Mouse (Mus musculus) G1E (cell line): ENCODE measurements around the gene Armcx1. TPM values are rescaled to one million over a fixed set of nuclear protein-coding genes. Genes with fewer than 3 reads are reported as not detected.
"Not testable (repeated sequence)": the region's sequence is repeated elsewhere in the genome, so short reads cannot be mapped to it uniquely, and the experiment has no call there.

Source experiments
- ATAC-seq: 2 replicates; pipeline ENCODE4 v1.8.0; 2016; ENCODE audit warnings: mild to moderate bottlenecking; ENCODE audit not compliant: insufficient number of reproducible peaks, poor library complexity, low FRiP score, severe bottlenecking; ENCODE audit errors: extremely low read depth
- DNase-seq: peaks from one replicate; pipeline ENCODE4 v3.0.0; 2012; ENCODE audit warnings: low spot score
- H3K27me3 ChIP-seq: 2 replicates; pipeline ENCODE4 v1.6.1; 2012; ENCODE audit warnings: mild to moderate bottlenecking, low read length, inconsistent platforms; ENCODE audit not compliant: insufficient read depth
- H3K36me3 ChIP-seq: replicated peaks from 2 replicates; pipeline ENCODE3; 2012; ENCODE audit warnings: mild to moderate bottlenecking, inconsistent platforms
- H3K4me1 ChIP-seq: 2 replicates; pipeline ENCODE4 v1.6.1; 2012; ENCODE audit warnings: low read depth, low read length, inconsistent platforms, mixed read lengths; ENCODE audit not compliant: insufficient read depth
- H3K4me3 ChIP-seq: 2 replicates; pipeline ENCODE4 v1.5.1; 2012; ENCODE audit warnings: low read depth, mild to moderate bottlenecking, inconsistent platforms, low read length, moderate library complexity, mixed read lengths
- H3K9me3 ChIP-seq: replicated peaks from 2 replicates; pipeline ENCODE4 v1.6.1; 2012; ENCODE audit warnings: inconsistent platforms
- CTCF ChIP-seq: IDR thresholded peaks from 2 replicates; pipeline ENCODE4 v1.5.1; 2012; ENCODE audit warnings: low read depth, low read length, inconsistent platforms, mixed read lengths
- GATA1 ChIP-seq: IDR thresholded peaks from 2 replicates; pipeline ENCODE4 v1.6.1; 2012; ENCODE audit warnings: borderline replicate concordance, low read length, inconsistent platforms, mixed read lengths
- GATA2 ChIP-seq: IDR thresholded peaks from 2 replicates; pipeline ENCODE4 v1.6.1; 2012; ENCODE audit warnings: low read depth, low read length, inconsistent platforms, borderline replicate concordance
- POLR2AphosphoS5 ChIP-seq: IDR thresholded peaks from 2 replicates; pipeline ENCODE4 v1.6.1; 2012; ENCODE audit warnings: low read depth, low read length, inconsistent platforms; ENCODE audit not compliant: insufficient replicate concordance
- TAL1 ChIP-seq: conservative IDR thresholded peaks from 2 replicates; pipeline ENCODE4 v1.6.1; 2012; ENCODE audit warnings: low read depth, low read length, inconsistent platforms, mixed read lengths
- polyA plus RNA-seq: library from polyadenylated mRNA; stranded (reverse); fragments of >175 nt; gene quantifications from 2 replicates; pipeline ENCODE4 v1.2.3, GENCODE M21; 2012
- total RNA-seq, 2 experiments: library from RNA; stranded (forward) in 1 of 2; stranded (reverse) in 1 of 2; fragments of 200-1000 nt in 1 of 2; fragments of >200 nt in 1 of 2; fragmentation: Nextera tagmentation in 1 of 2; gene quantifications; 2 replicates each; pipeline ENCODE4 v1.2.3; 2014 to 2017

Gene Armcx1
- total and polyA plus RNA-seq, 3 experiments, result 5.0 to 56.3 (median 25.4) TPM

- no peak for TF ChIP-seq POLR2AphosphoS5
- no peak for TF ChIP-seq GATA1
- TF ChIP-seq GATA2, result no peak
- TF ChIP-seq TAL1, result no peak
- no peak for TF ChIP-seq CTCF
- DNase-seq, result no peak
Measured at GRCm38 (mm10) chrX:134756434-134757292, 38.9 kb downstream of the Armcx1 start, which contains the start of gene Armcx3. Gene Armcx3, plus strand, starts transcription at chrX:134756595.

GRCm38 (mm10) chrX:134757293-134757995 is 39.7 kb downstream of the Armcx1 start:
- TF ChIP-seq POLR2AphosphoS5 (no peak), TAL1 (no peak), CTCF (no peak), GATA2 (no peak), GATA1 (no peak)
- H3K9me3 ChIP-seq, result no peaks in the 10 kb centered on the region
- no peaks in the 10 kb centered on the region for H3K27me3 ChIP-seq
- H3K4me1 ChIP-seq, result no peaks in the 10 kb centered on the region
- DNase-seq (no peak), ATAC-seq (no peak)
- H3K36me3 ChIP-seq, result no peaks in the 10 kb centered on the region
- peak overlapping the region; percentile 70 for H3K4me3 ChIP-seq

More at GRCm38 (mm10) chrX:134756434-134757292, 38.9 kb downstream of the Armcx1 start, which contains the start of gene Armcx3:
- ATAC-seq, result peak; percentile 80
- Histone ChIP-seq H3K36me3 (no peaks in the 10 kb centered on the region), H3K4me3 (peak within 1 kb of the TSS; percentile 70), H3K4me1 (no peaks in the 10 kb centered on the region), H3K27me3 (no peaks in the 10 kb centered on the region), H3K9me3 (no peaks in the 10 kb centered on the region)

DNA sequence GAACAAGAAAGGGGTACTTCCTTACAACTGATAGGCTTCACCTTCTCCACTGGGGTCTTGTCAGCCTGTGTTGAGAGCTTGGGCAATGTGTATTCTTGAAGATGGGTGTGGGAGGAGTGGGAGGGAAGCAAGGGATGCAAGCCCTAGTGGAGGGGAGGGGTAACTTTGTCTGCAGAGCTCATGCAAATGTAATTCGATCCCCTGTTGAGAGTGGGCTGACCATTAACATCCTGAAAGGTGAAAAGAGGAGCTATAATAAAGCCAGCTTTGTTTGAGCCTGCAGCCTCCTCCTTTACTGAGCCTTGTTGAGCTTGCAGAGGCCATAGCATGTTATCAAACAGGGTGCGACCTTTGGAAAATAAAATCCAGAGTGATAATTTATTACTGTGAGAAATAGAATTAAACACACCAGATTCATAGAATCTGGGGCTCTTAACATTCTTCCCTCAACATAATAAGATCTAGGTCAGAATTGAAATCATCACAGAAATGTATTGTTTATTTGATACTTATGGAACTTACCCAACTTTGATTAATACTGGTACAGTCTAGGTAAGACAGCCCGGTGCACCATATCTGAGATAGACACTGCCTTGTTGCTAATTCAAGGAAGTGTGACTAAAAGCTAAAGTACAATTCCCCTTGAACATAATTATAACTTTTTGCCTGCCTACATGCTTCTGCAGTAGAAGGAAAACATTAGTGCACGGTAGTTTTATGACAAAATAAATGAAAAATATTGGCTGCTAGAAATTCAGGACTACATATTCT is 45.9 kb downstream of the Armcx1 start:
- not testable (repeated sequence) for H3K9me3 ChIP-seq, DNase-seq, H3K4me3 ChIP-seq, H3K4me1 ChIP-seq, ATAC-seq, H3K27me3 ChIP-seq, H3K36me3 ChIP-seq

Other genes starting within 250 kb of the Armcx1 start
- not detected in 2 replicates for gene Taf7l, start 241.5 kb upstream of the Armcx1 start, total RNA-seq (2014; fragmentation: Nextera tagmentation)
- not detected in 2 replicates for gene Taf7l, start 241.5 kb upstream of the Armcx1 start, total RNA-seq (2017)
- gene Taf7l, start 241.5 kb upstream of the Armcx1 start, polyA plus RNA-seq, result not detected in 2 replicates
- 28.7 and 31.9 TPM in 2 replicates for gene Timm8a1, start 176.1 kb upstream of the Armcx1 start, total RNA-seq (2014; fragmentation: Nextera tagmentation)
- gene Timm8a1, start 176.1 kb upstream of the Armcx1 start, total RNA-seq (2017), result 176 and 206 TPM in 2 replicates
- 4.8 and 6.5 TPM in 2 replicates for gene Timm8a1, start 176.1 kb upstream of the Armcx1 start, polyA plus RNA-seq
- 46.2 and 48.8 TPM in 2 replicates for gene Btk, start 134.4 kb upstream of the Armcx1 start, total RNA-seq (2014; fragmentation: Nextera tagmentation)
- gene Btk, start 134.4 kb upstream of the Armcx1 start, total RNA-seq (2017), result 43.5 and 62.8 TPM in 2 replicates
- 4.9 and 10.9 TPM in 2 replicates for gene Btk, start 134.4 kb upstream of the Armcx1 start, polyA plus RNA-seq
- gene Rpl36a, start 132.3 kb upstream of the Armcx1 start, total RNA-seq (2014; fragmentation: Nextera tagmentation), result 580 and 621 TPM in 2 replicates
- gene Rpl36a, start 132.3 kb upstream of the Armcx1 start, total RNA-seq (2017), result 2,759 and 2,840 TPM in 2 replicates
- gene Rpl36a, start 132.3 kb upstream of the Armcx1 start, polyA plus RNA-seq, result 125 and 151 TPM in 2 replicates
- gene Gla, start 116.8 kb upstream of the Armcx1 start, total RNA-seq (2014; fragmentation: Nextera tagmentation), result 10.7 and 11.7 TPM in 2 replicates
- 12.8 and 16.0 TPM in 2 replicates for gene Gla, start 116.8 kb upstream of the Armcx1 start, total RNA-seq (2017)
- 0.24 and 0.34 TPM in 2 replicates for gene Gla, start 116.8 kb upstream of the Armcx1 start, polyA plus RNA-seq
- gene Hnrnph2, start 116.8 kb upstream of the Armcx1 start, total RNA-seq (2014; fragmentation: Nextera tagmentation), result 73.1 and 89.1 TPM in 2 replicates
- 180 and 195 TPM in 2 replicates for gene Hnrnph2, start 116.8 kb upstream of the Armcx1 start, total RNA-seq (2017)
- 13.1 and 21.1 TPM in 2 replicates for gene Hnrnph2, start 116.8 kb upstream of the Armcx1 start, polyA plus RNA-seq
- gene Armcx4, start 31.4 kb upstream of the Armcx1 start, total RNA-seq (2014; fragmentation: Nextera tagmentation), result 1.6 and 1.7 TPM in 2 replicates
- 0.35 and 0.44 TPM in 2 replicates for gene Armcx4, start 31.4 kb upstream of the Armcx1 start, total RNA-seq (2017)
- gene Armcx4, start 31.4 kb upstream of the Armcx1 start, polyA plus RNA-seq, result 0.48 and 0.53 TPM in 2 replicates
- gene Armcx6, start 33.5 kb downstream of the Armcx1 start, total RNA-seq (2014; fragmentation: Nextera tagmentation), result 5.2 and 9.3 TPM in 2 replicates
- gene Armcx6, start 33.5 kb downstream of the Armcx1 start, total RNA-seq (2017), result 9.4 and 10.4 TPM in 2 replicates
- 2.3 and 2.8 TPM in 2 replicates for gene Armcx6, start 33.5 kb downstream of the Armcx1 start, polyA plus RNA-seq
- gene Armcx3, start 38.6 kb downstream of the Armcx1 start, total RNA-seq (2014; fragmentation: Nextera tagmentation), result 31.1 and 36.3 TPM in 2 replicates
- 30.4 and 31.2 TPM in 2 replicates for gene Armcx3, start 38.6 kb downstream of the Armcx1 start, total RNA-seq (2017)
- gene Armcx3, start 38.6 kb downstream of the Armcx1 start, polyA plus RNA-seq, result 1.2 and 2.4 TPM in 2 replicates
- gene Armcx2, start 91.3 kb downstream of the Armcx1 start, total RNA-seq (2014; fragmentation: Nextera tagmentation), result 22.9 and 26.6 TPM in 2 replicates
- 7.3 and 8.4 TPM in 2 replicates for gene Armcx2, start 91.3 kb downstream of the Armcx1 start, total RNA-seq (2017)
- gene Armcx2, start 91.3 kb downstream of the Armcx1 start, polyA plus RNA-seq, result 11.6 and 17.6 TPM in 2 replicates
- gene Nxf2, start 246.8 kb downstream of the Armcx1 start, total RNA-seq (2014; fragmentation: Nextera tagmentation), result not detected in 2 replicates
- gene Nxf2, start 246.8 kb downstream of the Armcx1 start, total RNA-seq (2017), result not detected in 2 replicates
- 0.02 TPM in 1 of 2 replicates, not detected in the other for gene Nxf2, start 246.8 kb downstream of the Armcx1 start, polyA plus RNA-seq